8 mouse cellular contexts compared by ENCODE assay signal in genomic region chr2:154569071-154569748, GRCm38 (mm10). TPM values are rescaled to one million over a fixed set of nuclear protein-coding genes. Genes with fewer than 3 reads are reported as not detected.
DNase-seq lines count a peak whose midpoint lies in the region; ATAC-seq and TF ChIP-seq lines count a peak whose summit lies in the region.

No protein-coding gene starts in this region.

- H3K27me3 ChIP-seq in intestine, embryonic 14.5 days (replicated peaks; ENCODE audit: control insufficient read depth, insufficient read depth, low read length) = no peaks in the 10 kb centered on the region
- no peaks in the 10 kb centered on the region for H3K27me3 ChIP-seq in liver, embryonic 13.5 days

- TF ChIP-seq POLR2A in bone marrow macrophage, adult 2 months (IDR thresholded peaks at IDR 0.05; ENCODE audit: borderline replicate concordance, low read depth, low read length) = no peak

- H3K9ac ChIP-seq in intestine, embryonic 14.5 days (ENCODE audit: low read length) = peak overlapping the region; percentile 75
- H3K9ac ChIP-seq in liver, embryonic 13.5 days = peak overlapping the region; percentile 89

- H3K4me3 ChIP-seq in bone marrow macrophage, adult 2 months (ENCODE audit: insufficient read depth, low read length) = peak overlapping the region; percentile 74
- peak overlapping the region; percentile 74 for H3K4me3 ChIP-seq in intestine, embryonic 14.5 days (ENCODE audit: low read depth, low read length)
- H3K4me3 ChIP-seq in liver, embryonic 13.5 days (replicated peaks) = peak overlapping the region; percentile 82

- peak; percentile 82 for ATAC-seq in intestine, embryonic 14.5 days (replicated peaks; ENCODE audit: low FRiP score, low TSS enrichment, low read depth)
- peak; percentile 80 for ATAC-seq in liver, embryonic 13.5 days (ENCODE audit: low read depth)

- H3K4me1 ChIP-seq in bone marrow macrophage, adult 2 months (ENCODE audit: control insufficient read depth, insufficient read depth, low read length) = peaks cover 27% of the 10 kb centered on the region
- peaks cover 26% of the 10 kb centered on the region for H3K4me1 ChIP-seq in intestine, embryonic 14.5 days (replicated peaks; ENCODE audit: control insufficient read depth, insufficient read depth, low read length)
- peaks cover 59% of the 10 kb centered on the region for H3K4me1 ChIP-seq in liver, embryonic 13.5 days (replicated peaks)

- under 1% methylated on average over 62 of the region's 70 CpGs for WGBS in intestine, embryonic 14.5 days
- WGBS in liver, embryonic 13.5 days (ENCODE audit: insufficient replicate concordance) = under 1% methylated on average over 50 of the region's 70 CpGs

- no peak for TF ChIP-seq CTCF in bone marrow macrophage, adult 2 months (IDR thresholded peaks at IDR 0.05; ENCODE audit: low read depth, low read length)

- H3K27ac ChIP-seq in bone marrow macrophage, adult 2 months (ENCODE audit: insufficient read depth, low read depth, low read length) = peak overlapping the region; percentile 86
- peak overlapping the region; percentile 93 for H3K27ac ChIP-seq in intestine, embryonic 14.5 days (ENCODE audit: low read depth)
- H3K27ac ChIP-seq in liver, embryonic 13.5 days = peak overlapping the region; percentile 89

- peak; percentile 50 to 54 for DNase-seq in heart, adult 18-20 months
- no peak for DNase-seq in heart, postnatal 25 days (ENCODE audit: low spot score)
- DNase-seq in forelimb bud, embryonic 11.5 days (ENCODE audit: low read depth, low spot score) = peak; percentile 35
- DNase-seq in intestine, embryonic 14.5 days (ENCODE audit: low spot score) = peak; percentile 89
- peak; percentile 71 for DNase-seq in liver, embryonic 13.5 days
- peak; percentile 73 for DNase-seq in naive thymus-derived CD4-positive, alpha-beta T cell, adult 2 months (ENCODE audit: low read depth)
- DNase-seq in testis, postnatal 14 days (ENCODE audit: low spot score) = peak; percentile 62

- H3K36me3 ChIP-seq in intestine, embryonic 14.5 days (ENCODE audit: control insufficient read depth, insufficient read depth, low read length) = peaks cover 5% of the 10 kb centered on the region; the same call in 1 of the 2 replicates
- peaks cover 8% of the 10 kb centered on the region for H3K36me3 ChIP-seq in liver, embryonic 13.5 days

- intact Hi-C loops in heart, postnatal 25 days (cut with DNase I) = no loop called here

- peak overlapping the region; percentile 77 for H3K4me2 ChIP-seq in intestine, embryonic 14.5 days (ENCODE audit: low read length)
- peak overlapping the region; percentile 91 for H3K4me2 ChIP-seq in liver, embryonic 13.5 days

- H3K9me3 ChIP-seq in intestine, embryonic 14.5 days (ENCODE audit: control insufficient read depth, low read length) = no peaks in the 10 kb centered on the region
- no peaks in the 10 kb centered on the region for H3K9me3 ChIP-seq in liver, embryonic 13.5 days (replicated peaks)

RNA-seq across cellular contexts. Expression of gene E2f1, which starts 0.5 kb away (rescaled TPM):
- total RNA-seq in heart, adult 18-20 months (2021) = under 1 TPM; 0.57 to 0.77 TPM
- total RNA-seq in heart, postnatal 25 days (2021) = 1 to 10 TPM; 1.1 to 1.2 TPM
- 25.5 and 29.2 TPM in 2 replicates for polyA plus RNA-seq in bone marrow macrophage, adult 2 months (2012; ENCODE audit: insufficient read depth, insufficient read length, missing spikeins)
- polyA plus RNA-seq in intestine, embryonic 14.5 days (2014; fragmentation: Nextera tagmentation; extraction: Ambion mirVana) = 10.7 and 10.8 TPM in 2 replicates
- 16.6 and 17.7 TPM in 2 replicates for polyA plus RNA-seq in liver, embryonic 13.5 days (2015; fragmentation: Nextera tagmentation; extraction: Ambion mirVana)

RNA-seq across cellular contexts. Expression of gene Necab3, which starts 10.5 kb away (rescaled TPM):
- total RNA-seq in heart, adult 18-20 months (2021) = under 1 TPM in 1 of 2 experiments, not detected in 1; 0.27 TPM
- under 1 TPM; 0.36 to 0.39 TPM for total RNA-seq in heart, postnatal 25 days (2021)
- polyA plus RNA-seq in bone marrow macrophage, adult 2 months (2012; ENCODE audit: insufficient read depth, insufficient read length, missing spikeins) = 0.95 TPM in 1 of 2 replicates, not detected in the other
- polyA plus RNA-seq in intestine, embryonic 14.5 days (2014; fragmentation: Nextera tagmentation; extraction: Ambion mirVana) = 0.81 and 1.4 TPM in 2 replicates
- 0.81 and 0.88 TPM in 2 replicates for polyA plus RNA-seq in liver, embryonic 13.5 days (2015; fragmentation: Nextera tagmentation; extraction: Ambion mirVana)

RNA-seq across cellular contexts. Expression of gene Actl10, which starts 17.6 kb away (rescaled TPM):
- total RNA-seq in heart, adult 18-20 months (2021) = not detected
- total RNA-seq in heart, postnatal 25 days (2021) = not detected
- polyA plus RNA-seq in bone marrow macrophage, adult 2 months (2012; ENCODE audit: insufficient read depth, insufficient read length, missing spikeins) = not detected in 2 replicates
- 0.23 and 0.27 TPM in 2 replicates for polyA plus RNA-seq in intestine, embryonic 14.5 days (2014; fragmentation: Nextera tagmentation; extraction: Ambion mirVana)
- polyA plus RNA-seq in liver, embryonic 13.5 days (2015; fragmentation: Nextera tagmentation; extraction: Ambion mirVana) = not detected in 2 replicates

RNA-seq across cellular contexts. Expression of gene 1700003F12Rik, which starts 22.3 kb away (rescaled TPM):
- not detected for total RNA-seq in heart, adult 18-20 months (2021)
- not detected for total RNA-seq in heart, postnatal 25 days (2021)
- polyA plus RNA-seq in bone marrow macrophage, adult 2 months (2012; ENCODE audit: insufficient read depth, insufficient read length, missing spikeins) = 1.1 TPM in 1 of 2 replicates, not detected in the other
- 0.55 and 0.73 TPM in 2 replicates for polyA plus RNA-seq in intestine, embryonic 14.5 days (2014; fragmentation: Nextera tagmentation; extraction: Ambion mirVana)
- 1.3 and 1.5 TPM in 2 replicates for polyA plus RNA-seq in liver, embryonic 13.5 days (2015; fragmentation: Nextera tagmentation; extraction: Ambion mirVana)

RNA-seq across cellular contexts. Expression of gene Pxmp4, which starts 34.3 kb away (rescaled TPM):
- total RNA-seq in heart, adult 18-20 months (2021) = 10 to 100 TPM; 22.6 to 25.6 TPM
- total RNA-seq in heart, postnatal 25 days (2021) = 10 to 100 TPM; 23.9 to 26.0 TPM
- polyA plus RNA-seq in bone marrow macrophage, adult 2 months (2012; ENCODE audit: insufficient read depth, insufficient read length, missing spikeins) = 22.6 and 22.8 TPM in 2 replicates
- 25.9 and 26.4 TPM in 2 replicates for polyA plus RNA-seq in intestine, embryonic 14.5 days (2014; fragmentation: Nextera tagmentation; extraction: Ambion mirVana)
- 26.8 and 28.9 TPM in 2 replicates for polyA plus RNA-seq in liver, embryonic 13.5 days (2015; fragmentation: Nextera tagmentation; extraction: Ambion mirVana)
